ENCODE assay signal across 13 mouse cellular contexts in genomic region chr12:84046906-84047305, GRCm38 (mm10). TPM values are rescaled to one million over a fixed set of nuclear protein-coding genes. Genes with fewer than 3 reads are reported as not detected.
"Had no signal": no experiment of that assay in that cellular context is flagged by ENCODE, and none has a peak within 500 bp of the region (broad histone marks: within the 10 kb centered on the region; RNA-seq: fewer than 3 reads in every experiment).

No protein-coding gene starts in this region.

- DNase-seq: lung, adult 18-20 months; lung, embryonic 14.5 days; lung, postnatal 10 days; lung, postnatal 36 days; right cerebral cortex, postnatal 14 days; thymus, adult 2 months; thymus, postnatal 36 days had no signal

- ATAC-seq: midbrain, embryonic 13.5 days; midbrain, embryonic 15.5 days had no signal

RNA-seq across cellular contexts. Expression of gene Acot3, which starts 5.0 kb away (rescaled TPM):
- total RNA-seq: megakaryocyte progenitor cell, adult 5-6 weeks; monocyte, adult 5-6 weeks; neutrophil, adult 5-6 weeks had no signal

RNA-seq across cellular contexts. Expression of gene Gm49366, which starts 8.2 kb away (rescaled TPM):
- total RNA-seq: megakaryocyte progenitor cell, adult 5-6 weeks; midbrain, postnatal 0 days; monocyte, adult 5-6 weeks; neutrophil, adult 5-6 weeks had no signal

RNA-seq across cellular contexts. Expression of gene Acot4, which starts 8.7 kb away (rescaled TPM):
- total RNA-seq: monocyte, adult 5-6 weeks; neutrophil, adult 5-6 weeks had no signal

RNA-seq across cellular contexts. Expression of gene Acot5, which starts 22.2 kb away (rescaled TPM):
- total RNA-seq: megakaryocyte progenitor cell, adult 5-6 weeks; monocyte, adult 5-6 weeks; neutrophil, adult 5-6 weeks had no signal

RNA-seq across cellular contexts. Expression of gene Acot1, which starts 37.6 kb away (rescaled TPM):
- total RNA-seq: monocyte, adult 5-6 weeks had no signal
